Mouse (Mus musculus): ENCODE measurements around the gene N4bp2.
"Not testable (repeated sequence)": the region's sequence is repeated elsewhere in the genome, so short reads cannot be mapped to it uniquely, and the experiment has no call there.

N4bp2 gene

GRCm38 (mm10) chr5:65763088-65763915, at the start of gene N4bp2:
Gene N4bp2, plus strand, starts transcription at chr5:65763521.
- peak; percentile 71 to 72 for DNase-seq (ENCODE audit: low spot score in 2 of 2)

- DNase-seq (ENCODE audit: low spot score in 2 of 2): no peak
These were observed 48.2 kb upstream of the N4bp2 start for GRCm38 (mm10) chr5:65715084-65715483.

- DNase-seq (ENCODE audit: low spot score in 2 of 2): no peak
These were observed 46.0 kb upstream of the N4bp2 start for GRCm38 (mm10) chr5:65717063-65717902.

DNA sequence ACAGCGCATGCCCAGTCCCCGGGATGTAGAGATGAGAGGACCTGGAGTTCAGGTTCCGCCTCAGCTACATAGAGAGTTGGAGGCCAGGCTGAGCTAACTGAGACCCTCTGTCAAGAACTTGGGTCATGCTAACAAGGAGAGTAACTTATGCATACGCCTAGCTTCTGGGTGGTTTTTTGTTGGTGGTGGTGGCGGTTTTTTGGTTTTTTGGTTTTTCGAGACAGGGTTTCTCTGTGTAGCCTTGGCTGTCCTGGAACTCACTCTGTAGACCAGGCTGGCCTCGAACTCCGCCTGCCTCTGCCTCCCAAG, 45.5 kb upstream of the N4bp2 start:
- not testable (repeated sequence) for DNase-seq (ENCODE audit: low spot score in 2 of 2)

GRCm38 (mm10) chr5:65718368-65718767, 45.0 kb upstream of the N4bp2 start:
- DNase-seq (ENCODE audit: low spot score in 2 of 2): no peak

GRCm38 (mm10) chr5:65724311-65725054, 38.8 kb upstream of the N4bp2 start:
- DNase-seq (ENCODE audit: low spot score in 2 of 2): peak; percentile 70 to 83

GRCm38 (mm10) chr5:65731173-65732007, 31.9 kb upstream of the N4bp2 start:
- peak; percentile 61 to 68 for DNase-seq (ENCODE audit: low spot score in 2 of 2)

GRCm38 (mm10) chr5:65735601-65736000, 27.7 kb upstream of the N4bp2 start:
- DNase-seq (ENCODE audit: low spot score in 2 of 2): no peak

- no peak for DNase-seq (ENCODE audit: low spot score in 2 of 2)
These were observed 24.0 kb upstream of the N4bp2 start for GRCm38 (mm10) chr5:65739366-65739765.

GRCm38 (mm10) chr5:65746908-65747307, 16.4 kb upstream of the N4bp2 start:
- no peak for DNase-seq (ENCODE audit: low spot score in 2 of 2)

DNA sequence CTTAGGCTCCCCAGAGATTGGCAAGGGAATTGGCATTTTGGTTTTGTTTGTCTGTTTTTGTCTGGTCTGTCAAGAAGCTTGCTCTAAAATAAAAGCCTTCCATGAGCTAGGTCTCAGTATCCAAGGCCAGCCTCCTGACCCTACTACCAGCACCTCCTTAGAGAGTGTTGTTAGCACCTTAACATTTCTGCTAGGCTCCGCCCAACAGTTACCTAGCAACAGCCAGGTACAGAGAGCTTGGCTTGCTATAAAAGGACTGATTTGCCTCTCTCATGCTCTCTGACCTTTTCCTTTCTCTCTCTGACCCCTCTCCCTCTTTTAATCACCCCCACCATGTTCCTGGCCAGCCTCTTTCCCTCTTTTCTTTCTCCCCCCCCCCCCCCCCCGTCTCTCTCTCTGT, 14.9 kb upstream of the N4bp2 start:
- DNase-seq (ENCODE audit: low spot score in 2 of 2): no peak

- no peak for DNase-seq (ENCODE audit: low spot score in 2 of 2)
These were observed 14.4 kb upstream of the N4bp2 start for GRCm38 (mm10) chr5:65748880-65749279.

DNA sequence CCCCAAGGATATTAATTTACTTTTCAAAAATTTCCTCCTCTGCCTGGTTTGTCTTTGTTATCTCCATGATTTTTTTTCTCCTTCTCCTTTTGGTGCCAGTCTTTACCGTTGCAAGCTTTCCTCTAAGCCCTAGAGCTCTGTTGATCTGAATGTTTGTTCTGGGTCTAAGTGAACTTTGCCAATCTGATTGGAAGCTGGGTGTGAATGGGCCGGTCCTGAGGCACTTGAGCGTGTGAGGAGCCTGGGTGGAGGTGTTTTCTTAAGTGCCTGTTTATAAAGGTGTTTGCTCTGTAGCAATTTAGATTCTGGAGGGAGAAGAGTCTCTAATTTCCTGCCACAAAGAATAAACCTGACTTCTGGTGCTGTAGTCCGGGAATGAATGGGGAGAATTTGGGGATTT, 11.3 kb upstream of the N4bp2 start:
- DNase-seq (ENCODE audit: low spot score in 2 of 2): no peak

GRCm38 (mm10) chr5:65755859-65756258, 7.5 kb upstream of the N4bp2 start:
- DNase-seq (ENCODE audit: low spot score in 2 of 2): peak; percentile 27 to 39

- DNase-seq (ENCODE audit: low spot score in 2 of 2): no peak
These were observed 6.2 kb upstream of the N4bp2 start for GRCm38 (mm10) chr5:65757110-65757509.

GRCm38 (mm10) chr5:65760041-65760440, 3.3 kb upstream of the N4bp2 start:
- no peak for DNase-seq (ENCODE audit: low spot score in 2 of 2)

DNA sequence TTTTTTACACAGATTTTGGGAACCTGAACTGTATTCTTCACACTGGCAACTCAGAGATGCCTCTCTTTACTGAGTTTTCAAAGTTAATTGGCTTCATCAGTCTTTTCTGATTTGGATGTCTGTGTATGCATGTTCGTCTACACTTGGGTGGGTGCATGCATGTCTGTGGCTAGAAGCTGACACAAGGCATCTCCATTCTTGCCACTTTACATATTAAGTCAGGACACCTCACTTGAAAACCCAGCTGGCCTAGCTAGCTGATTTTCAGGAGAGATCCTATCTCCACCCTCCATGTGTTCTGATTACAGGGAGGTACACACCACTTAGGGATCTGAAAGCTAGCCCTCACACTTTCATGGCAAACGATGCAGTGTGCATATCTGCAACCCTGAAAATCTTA, 2.7 kb upstream of the N4bp2 start:
- DNase-seq (ENCODE audit: low spot score in 2 of 2): no peak

- DNase-seq (ENCODE audit: low spot score in 2 of 2): no peak
These were observed 2.3 kb upstream of the N4bp2 start for GRCm38 (mm10) chr5:65761020-65761419.

DNA sequence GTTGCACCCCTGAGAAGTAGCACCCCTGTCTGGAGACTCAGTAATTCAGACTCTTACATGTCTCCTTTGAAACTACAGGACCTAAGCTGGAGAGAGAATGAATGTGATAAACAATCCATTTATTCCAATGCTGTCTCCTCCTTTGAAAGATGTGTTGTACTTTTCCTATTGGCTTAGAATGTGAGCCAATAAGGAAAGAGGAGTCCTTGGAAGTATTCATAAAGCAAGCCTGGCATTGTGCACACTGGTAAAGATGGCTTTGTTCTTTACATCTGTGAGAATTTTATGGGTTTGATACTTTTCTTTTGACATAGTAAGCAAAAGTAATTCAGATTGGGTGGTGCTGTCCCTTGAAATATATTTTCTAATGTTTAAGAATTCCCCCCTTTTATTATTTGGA, 1.4 kb upstream of the N4bp2 start:
- DNase-seq (ENCODE audit: low spot score in 2 of 2): no peak

DNA sequence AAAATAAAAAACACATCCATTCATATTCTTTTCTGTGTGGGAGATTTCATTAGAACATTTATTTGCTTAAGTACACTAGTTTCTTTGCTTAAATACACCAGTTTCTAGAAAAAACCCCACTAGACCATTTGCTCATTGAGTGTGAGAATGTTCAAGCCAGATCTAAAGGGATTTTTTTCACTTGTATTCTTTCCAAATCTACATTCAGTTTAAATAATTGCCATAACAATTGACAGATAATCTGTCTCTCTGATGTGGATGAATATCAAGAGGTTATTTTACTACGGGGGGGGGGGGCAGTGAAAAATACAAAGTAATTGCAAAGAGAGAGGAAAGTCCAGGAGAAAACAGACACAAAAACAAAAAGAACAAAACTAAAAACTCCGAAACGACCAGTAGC, 635 bp upstream of the N4bp2 start:
- no peak for DNase-seq (ENCODE audit: low spot score in 2 of 2)

All from heart, adult 9 months (tissue).